Mouse (Mus musculus) kidney, postnatal 0 days (tissue): ENCODE measurements around the gene U2af2. TPM values are rescaled to one million over a fixed set of nuclear protein-coding genes. Genes with fewer than 3 reads are reported as not detected.
A peak's percentile ranks its signal among the peaks of the same experiment; 100 is the strongest.

ENCODE experiments used
- ATAC-seq: fragments of 200-750 bp; cut with Nextera tagmentation; replicated peaks from 2 replicates; pipeline ENCODE4 v1.8.0; 2017; ENCODE audit warnings: low read depth, moderate number of reproducible peaks, moderate TSS enrichment, moderate library complexity; ENCODE audit not compliant: low FRiP score
- DNase-seq: peaks from one replicate; pipeline ENCODE4 v3.0.0-alpha.2; 2016; ENCODE audit warnings: low spot score
- H3K27ac ChIP-seq: fragments of 300-500 bp; sonication (generic); 2 replicates; pipeline ENCODE4 v1.5.1; 2014; ENCODE audit warnings: mild to moderate bottlenecking
- H3K27me3 ChIP-seq: fragments of 300-500 bp; sonication (generic); 2 replicates; pipeline ENCODE4 v1.6.1; 2014; ENCODE audit warnings: low read length, mixed read lengths; ENCODE audit not compliant: insufficient read depth
- H3K36me3 ChIP-seq: fragments of 300-500 bp; sonication (generic); 2 replicates; pipeline ENCODE4 v1.6.1; 2014; ENCODE audit warnings: low read length, mixed read lengths; ENCODE audit not compliant: insufficient read depth
- H3K4me1 ChIP-seq: fragments of 300-500 bp; sonication (generic); replicated peaks from 2 replicates; pipeline ENCODE4 v1.6.1; 2014; ENCODE audit warnings: antibody characterized with exemption, low read length, mixed read lengths; ENCODE audit not compliant: insufficient read depth
- H3K4me2 ChIP-seq: fragments of 300-500 bp; sonication (generic); 2 replicates; pipeline ENCODE4 v1.6.1; 2014; ENCODE audit warnings: mild to moderate bottlenecking, low read length, moderate library complexity, mixed read lengths
- H3K4me3 ChIP-seq: fragments of 300-500 bp; sonication (generic); replicated peaks from 2 replicates; pipeline ENCODE4 v1.5.1; 2014; ENCODE audit warnings: low read depth, low read length
- H3K9ac ChIP-seq: fragments of 300-500 bp; sonication (generic); 2 replicates; pipeline ENCODE4 v1.6.1; 2014; ENCODE audit warnings: low read depth, low read length
- H3K9me3 ChIP-seq: fragments of 300-500 bp; sonication (generic); replicated peaks from 2 replicates; pipeline ENCODE4 v1.6.1; 2016; ENCODE audit warnings: low read length, inconsistent platforms, mixed read lengths
- CTCF ChIP-seq: IDR thresholded peaks from 2 replicates; pipeline ENCODE4 v1.5.1; 2016; ENCODE audit warnings: antibody characterized with exemption, low read depth, mild to moderate bottlenecking, moderate library complexity
- WGBS: fragments of 180-500 bp; shearing (Covaris S2); extraction: QIAGEN DNeasy Blood & Tissue Kit; methylation state at CpG from one replicate; pipeline ENCODE4 v1.1.7; 2014; 5-methylcytosine and 5-hydroxymethylcytosine counted together
- polyA plus RNA-seq: library from polyadenylated mRNA; unstranded; fragments of >200 nt; fragmentation: Nextera tagmentation; extraction: Ambion mirVana; gene quantifications from 2 replicates; pipeline ENCODE4 v1.2.1, GENCODE M21; 2015

The U2af2 gene
- polyA plus RNA-seq, 1 experiment from 2014 or later: 95.0 TPM

- Histone ChIP-seq H3K4me2 (no peak overlapping the region), H3K36me3 (peaks cover 30% of the 10 kb centered on the region; the same call in 1 of the 2 replicates), H3K4me1 (no peaks in the 10 kb centered on the region; the same call in 1 of the 2 replicates), H3K4me3 (no peak overlapping the region), H3K27ac (no peak overlapping the region), H3K27me3 (no peaks in the 10 kb centered on the region), H3K9me3 (no peaks in the 10 kb centered on the region), H3K9ac (peak overlapping the region; percentile 18; the same call in 1 of the 2 replicates)
- no peak for TF ChIP-seq CTCF
- no peak for DNase-seq
- 87% methylated on average over 18 of the region's 18 CpGs for WGBS
- no peak for ATAC-seq
Measured at GRCm38 (mm10) chr7:5083325-5084105, 21.6 kb downstream of the U2af2 start.

GRCm38 (mm10) chr7:5085512-5085911 lies 23.6 kb downstream of the U2af2 start:
- Histone ChIP-seq H3K27me3 (no peaks in the 10 kb centered on the region), H3K4me1 (no peaks in the 10 kb centered on the region; the same call in 1 of the 2 replicates), H3K9me3 (no peaks in the 10 kb centered on the region), H3K4me2 (no peak overlapping the region), H3K4me3 (no peak overlapping the region), H3K36me3 (peaks cover 38% of the 10 kb centered on the region; the same call in 1 of the 2 replicates), H3K27ac (no peak overlapping the region), H3K9ac (no peak overlapping the region)
- 95% methylated on average over 1 of the region's 1 CpGs for WGBS
- ATAC-seq: no peak
- no peak for DNase-seq
- no peak for TF ChIP-seq CTCF

DNA sequence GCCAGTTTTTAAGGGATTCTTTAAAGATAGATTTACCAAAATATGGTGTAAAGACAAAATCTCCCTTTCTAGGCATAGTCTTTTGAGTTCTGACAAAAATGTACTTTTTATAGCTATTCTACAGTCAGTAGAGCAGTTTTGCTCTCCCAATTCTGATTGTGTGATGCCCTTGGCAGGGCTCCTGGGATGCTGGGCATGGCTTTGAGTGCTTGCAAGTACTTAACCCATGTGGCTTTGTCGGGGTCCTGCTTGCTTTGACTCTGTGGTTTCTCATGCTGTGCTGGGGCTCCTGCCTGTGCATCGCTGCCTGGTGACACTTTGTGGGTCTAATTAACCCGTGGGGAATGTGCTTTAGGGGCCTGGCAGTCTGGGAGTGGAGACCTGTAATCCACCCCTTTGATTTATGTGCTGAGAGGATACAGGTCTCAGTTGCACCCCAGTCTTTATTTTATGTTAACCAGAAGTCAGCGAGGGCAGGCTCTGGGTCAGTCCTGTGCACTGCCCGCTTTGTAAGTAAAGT lies 25.0 kb downstream of the U2af2 start:
- DNase-seq (no peak), ATAC-seq (no peak)
- 35% methylated on average over 5 of the region's 5 CpGs for WGBS
- no peaks in the 10 kb centered on the region for H3K27me3 ChIP-seq
- H3K27ac ChIP-seq: no peak overlapping the region
- 0 out of 2 replicates have a peak overlapping the region, but pooled peaks have one; percentile 8 for H3K9ac ChIP-seq
- H3K36me3 ChIP-seq: peaks cover 42% of the 10 kb centered on the region; the same call in 1 of the 2 replicates
- no peak for TF ChIP-seq CTCF
- no peak overlapping the region for H3K4me2 ChIP-seq
- H3K4me1 ChIP-seq: no peaks in the 10 kb centered on the region; the same call in 1 of the 2 replicates
- no peak overlapping the region for H3K4me3 ChIP-seq
- H3K9me3 ChIP-seq: no peaks in the 10 kb centered on the region

DNA sequence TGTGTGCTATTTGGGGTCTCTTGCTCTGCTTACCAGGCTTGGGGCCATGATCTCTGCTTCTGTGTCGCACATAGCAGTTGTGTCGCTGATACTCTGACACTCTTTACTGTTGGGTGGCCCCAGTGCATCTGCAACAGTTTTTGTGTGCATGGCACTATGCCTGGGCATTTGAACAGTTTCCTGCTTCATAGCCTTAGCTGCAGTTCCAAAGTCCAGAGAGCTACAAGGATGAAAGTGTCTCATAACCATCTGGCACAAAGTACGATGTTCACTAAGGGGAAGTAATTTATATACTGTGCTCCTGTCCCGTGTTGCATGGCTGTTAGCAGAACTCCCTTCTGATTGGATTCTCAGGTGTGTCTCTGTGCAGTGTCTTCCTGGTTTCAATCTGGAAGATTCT lies 25.9 kb downstream of the U2af2 start:
- H3K4me2 ChIP-seq: no peak overlapping the region
- H3K27me3 ChIP-seq: no peaks in the 10 kb centered on the region
- no peaks in the 10 kb centered on the region; the same call in 1 of the 2 replicates for H3K4me1 ChIP-seq
- 75% methylated on average over 4 of the region's 4 CpGs for WGBS
- no peak overlapping the region; the same call in 1 of the 2 replicates for H3K27ac ChIP-seq
- TF ChIP-seq CTCF: no peak
- H3K9me3 ChIP-seq: no peaks in the 10 kb centered on the region
- peaks cover 45% of the 10 kb centered on the region; the same call in 1 of the 2 replicates for H3K36me3 ChIP-seq
- H3K4me3 ChIP-seq: no peak overlapping the region
- ATAC-seq (peak; percentile 38; the same call in 1 of the 2 replicates), DNase-seq (no peak)
- H3K9ac ChIP-seq: no peak overlapping the region

- H3K9me3 ChIP-seq: no peaks in the 10 kb centered on the region
- WGBS: 90% methylated on average over 15 of the region's 15 CpGs
- H3K36me3 ChIP-seq: peaks cover 42% of the 10 kb centered on the region
- no peak overlapping the region for H3K9ac ChIP-seq
- H3K27ac ChIP-seq: no peak overlapping the region
- H3K27me3 ChIP-seq: no peaks in the 10 kb centered on the region
- DNase-seq: no peak
- TF ChIP-seq CTCF: no peak
- H3K4me1 ChIP-seq: no peaks in the 10 kb centered on the region
- no peak for ATAC-seq
- H3K4me3 ChIP-seq: no peak overlapping the region
- no peak overlapping the region for H3K4me2 ChIP-seq
Measured at GRCm38 (mm10) chr7:5089853-5090252, 27.9 kb downstream of the U2af2 start.

GRCm38 (mm10) chr7:5091008-5091728 lies 29.2 kb downstream of the U2af2 start:
- ATAC-seq: no peak
- Histone ChIP-seq H3K36me3 (peaks cover 41% of the 10 kb centered on the region), H3K4me3 (no peak overlapping the region), H3K4me1 (no peaks in the 10 kb centered on the region), H3K9ac (no peak overlapping the region), H3K27ac (no peak overlapping the region), H3K4me2 (no peak overlapping the region), H3K27me3 (no peaks in the 10 kb centered on the region), H3K9me3 (no peaks in the 10 kb centered on the region)
- DNase-seq: no peak
- 89% methylated on average over 15 of the region's 15 CpGs for WGBS
- TF ChIP-seq CTCF: no peak
